Mouse (Mus musculus) induced T-regulatory cell, adult 2 months (primary cell): ENCODE results near the gene Otud3.
A peak's percentile ranks its signal among the peaks of the same experiment; 100 is the strongest.

Experiments used
- DNase-seq: peaks from one replicate; pipeline ENCODE4 v3.0.0-alpha.2; 2012; ENCODE audit warnings: low read depth

Gene Otud3

GRCm38 (mm10) chr4:138852961-138853360 lies 60.8 kb downstream of the Otud3 start:
- DNase-seq: no peak

GRCm38 (mm10) chr4:138851463-138851862 lies 62.3 kb downstream of the Otud3 start:
- peak; percentile 74 for DNase-seq
